Mouse (Mus musculus) kidney, adult 2 months (tissue): ENCODE data around the gene Cxcr5. TPM values are rescaled to one million over a fixed set of nuclear protein-coding genes. Genes with fewer than 3 reads are reported as not detected.

Experiments used
- DNase-seq: peaks from one replicate; pipeline ENCODE4 v3.0.0; 2021
- H3K27ac ChIP-seq: fragments of 200-500 bp; 2 replicates; pipeline ENCODE4 v1.5.1; 2012; ENCODE audit warnings: low read depth, low read length, control low read depth, inconsistent platforms; ENCODE audit not compliant: insufficient read depth
- H3K27me3 ChIP-seq: fragments of 200-500 bp; replicated peaks from 2 replicates; pipeline ENCODE4 v1.6.1; 2012; ENCODE audit warnings: mild to moderate bottlenecking, moderate library complexity, low read length, inconsistent platforms; ENCODE audit not compliant: control insufficient read depth, insufficient read depth
- H3K36me3 ChIP-seq: fragments of 200-500 bp; 2 replicates; pipeline ENCODE4 v1.6.1; 2012; ENCODE audit warnings: mild to moderate bottlenecking, moderate library complexity, low read length, inconsistent platforms; ENCODE audit not compliant: control insufficient read depth, insufficient read depth
- H3K4me1 ChIP-seq: fragments of 200-500 bp; 2 replicates; pipeline ENCODE4 v1.6.1; 2011; ENCODE audit warnings: low read length; ENCODE audit not compliant: control insufficient read depth, insufficient read depth
- H3K4me3 ChIP-seq: fragments of 200-500 bp; 2 replicates; pipeline ENCODE4 v1.5.1; 2011; ENCODE audit warnings: mild to moderate bottlenecking, low read depth, low read length, control low read depth; ENCODE audit not compliant: insufficient read depth
- CTCF ChIP-seq: fragments of 200-500 bp; conservative IDR thresholded peaks from 2 replicates; pipeline ENCODE4 v1.5.1; 2011; ENCODE audit warnings: low read depth, mild to moderate bottlenecking, control low read depth, low read length, moderate library complexity, mixed read lengths; ENCODE audit not compliant: insufficient read depth, insufficient read length
- POLR2A ChIP-seq: fragments of 200-500 bp; IDR thresholded peaks from one replicate; pipeline ENCODE4 v1.6.1; 2011; ENCODE audit warnings: low read depth, low read length, control low read depth
- WGBS: fragments of 180-500 bp; shearing (Covaris S2); methylation state at CpG from one replicate; pipeline ENCODE4 v1.1.7; 2018; 5-methylcytosine and 5-hydroxymethylcytosine counted together
- polyA plus RNA-seq: library from polyadenylated mRNA; depleted of rRNA; stranded (reverse); fragments of >200 nt; gene quantifications from 2 replicates; pipeline ENCODE4 v1.2.3, GENCODE M21; 2012

Cxcr5 gene
- polyA plus RNA-seq, 1 experiment: 4.0 TPM

GRCm38 (mm10) chr9:44575095-44575494 is 13.4 kb upstream of the Cxcr5 start:
- H3K36me3 ChIP-seq: no peaks in the 10 kb centered on the region
- no peak overlapping the region for H3K4me3 ChIP-seq
- WGBS: 85% methylated on average over 2 of the region's 2 CpGs
- no peaks in the 10 kb centered on the region for H3K27me3 ChIP-seq
- TF ChIP-seq POLR2A (no peak), CTCF (no peak)
- no peaks in the 10 kb centered on the region for H3K4me1 ChIP-seq
- H3K27ac ChIP-seq: no peak overlapping the region
- DNase-seq: no peak

DNA sequence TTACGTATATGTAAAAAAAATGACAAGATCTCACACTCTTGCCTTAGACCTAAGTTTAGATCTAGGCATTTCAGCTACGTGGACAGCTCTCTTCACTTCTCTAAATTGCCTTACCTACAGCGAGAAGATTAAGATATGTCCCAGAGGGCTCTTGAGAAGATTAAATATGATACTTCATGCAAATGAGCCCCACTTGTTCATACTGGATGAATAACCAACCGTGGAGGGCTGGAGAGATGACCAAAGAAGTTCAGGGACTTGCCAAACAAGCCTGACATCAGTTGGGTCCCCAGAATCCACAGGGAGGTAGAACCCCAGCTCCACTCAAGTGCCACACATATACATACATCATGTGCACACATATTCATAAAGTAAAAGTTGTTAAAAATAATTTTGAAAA is 11.6 kb upstream of the Cxcr5 start:
- TF ChIP-seq CTCF: no peak
- no peak for TF ChIP-seq POLR2A
- no peak for DNase-seq
- Histone ChIP-seq H3K4me3 (no peak overlapping the region), H3K27ac (no peak overlapping the region), H3K36me3 (no peaks in the 10 kb centered on the region), H3K27me3 (no peaks in the 10 kb centered on the region), H3K4me1 (no peaks in the 10 kb centered on the region)
- WGBS: 82% methylated on average over 4 of the region's 4 CpGs

- H3K27ac ChIP-seq: no peak overlapping the region
- no peaks in the 10 kb centered on the region for H3K27me3 ChIP-seq
- 65% methylated on average over 12 of the region's 12 CpGs for WGBS
- H3K36me3 ChIP-seq: no peaks in the 10 kb centered on the region
- DNase-seq: no peak
- no peak for TF ChIP-seq POLR2A
- no peak for TF ChIP-seq CTCF
- H3K4me3 ChIP-seq: no peak overlapping the region
- no peaks in the 10 kb centered on the region for H3K4me1 ChIP-seq
Observed at GRCm38 (mm10) chr9:44570939-44571382, 9.3 kb upstream of the Cxcr5 start.

- Histone ChIP-seq H3K27ac (no peak overlapping the region; the same call in 1 of the 2 replicates), H3K36me3 (no peaks in the 10 kb centered on the region), H3K4me1 (no peaks in the 10 kb centered on the region), H3K4me3 (no peak overlapping the region), H3K27me3 (no peaks in the 10 kb centered on the region)
- TF ChIP-seq CTCF (no peak), POLR2A (no peak)
- DNase-seq: no peak
- WGBS: 45% methylated on average over 7 of the region's 7 CpGs
Observed at GRCm38 (mm10) chr9:44568083-44568455, 6.4 kb upstream of the Cxcr5 start.

GRCm38 (mm10) chr9:44567338-44568082 is 5.8 kb upstream of the Cxcr5 start:
- DNase-seq: peak; percentile 24
- Histone ChIP-seq H3K27ac (no peak overlapping the region; the same call in 1 of the 2 replicates), H3K36me3 (no peaks in the 10 kb centered on the region), H3K27me3 (no peaks in the 10 kb centered on the region), H3K4me3 (no peak overlapping the region), H3K4me1 (no peaks in the 10 kb centered on the region)
- TF ChIP-seq POLR2A (no peak), CTCF (no peak)
- 75% methylated on average over 9 of the region's 9 CpGs for WGBS

- no peak for TF ChIP-seq POLR2A
- TF ChIP-seq CTCF: no peak
- no peak overlapping the region for H3K27ac ChIP-seq
- no peak for DNase-seq
- no peaks in the 10 kb centered on the region for H3K4me1 ChIP-seq
- H3K27me3 ChIP-seq: no peaks in the 10 kb centered on the region
- 71% methylated on average over 6 of the region's 6 CpGs for WGBS
- no peak overlapping the region for H3K4me3 ChIP-seq
- H3K36me3 ChIP-seq: no peaks in the 10 kb centered on the region
Observed at GRCm38 (mm10) chr9:44565367-44565766, 3.7 kb upstream of the Cxcr5 start.

GRCm38 (mm10) chr9:44562936-44563335 is 1.3 kb upstream of the Cxcr5 start:
- no peak for DNase-seq
- no peaks in the 10 kb centered on the region for H3K4me1 ChIP-seq
- H3K27ac ChIP-seq: no peak overlapping the region
- TF ChIP-seq CTCF: no peak
- no peak for TF ChIP-seq POLR2A
- H3K36me3 ChIP-seq: no peaks in the 10 kb centered on the region
- no peak overlapping the region for H3K4me3 ChIP-seq
- H3K27me3 ChIP-seq: no peaks in the 10 kb centered on the region
- 56% methylated on average over 12 of the region's 12 CpGs for WGBS
